Mouse (Mus musculus) cerebellum, adult 2 months (tissue): ENCODE measurements around the gene Fbxo11.

Source experiments
- CTCF ChIP-seq: fragments of 200-500 bp; IDR thresholded peaks from 2 replicates; pipeline ENCODE4 v1.5.1; 2011; ENCODE audit warnings: low read depth, mild to moderate bottlenecking, control low read depth, low read length, moderate library complexity, borderline replicate concordance; ENCODE audit not compliant: insufficient read depth
- POLR2A ChIP-seq: fragments of 200-500 bp; IDR thresholded peaks from 2 replicates; pipeline ENCODE4 v1.6.1; 2011; ENCODE audit warnings: low read length, control low read depth, borderline replicate concordance; ENCODE audit not compliant: insufficient read depth

DNA sequence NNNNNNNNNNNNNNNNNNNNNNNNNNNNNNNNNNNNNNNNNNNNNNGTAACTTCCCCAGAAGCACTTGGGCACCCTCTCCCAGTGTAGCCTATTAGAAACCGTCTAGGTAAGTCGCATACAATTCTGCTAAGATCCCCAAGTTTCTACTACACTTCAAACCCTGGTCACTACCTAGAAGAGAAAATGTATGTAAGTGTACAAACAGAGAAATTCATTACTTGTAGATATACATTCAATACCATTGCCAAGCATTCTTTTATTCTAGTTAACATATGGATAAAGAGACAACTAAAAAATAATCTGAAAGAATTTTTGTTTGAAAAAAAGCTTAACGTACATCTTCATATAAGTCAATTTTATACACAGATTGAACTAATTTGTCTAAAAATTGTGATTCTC is 3.1 kb downstream of the Fbxo11 start:
- TF ChIP-seq CTCF: no peak
- no peak for TF ChIP-seq POLR2A
